Mouse (Mus musculus) testis, adult 2 months (tissue): ENCODE measurements around the gene Tspan17. TPM values are rescaled to one million over a fixed set of nuclear protein-coding genes. Genes with fewer than 3 reads are reported as not detected.

Experiments used
- H3K27ac ChIP-seq: fragments of 200-500 bp; 2 replicates; pipeline ENCODE4 v1.5.1; 2012; ENCODE audit warnings: low read depth, low read length; ENCODE audit not compliant: control insufficient read depth, insufficient read depth
- H3K27me3 ChIP-seq: fragments of 200-500 bp; 2 replicates; pipeline ENCODE4 v1.6.1; 2012; ENCODE audit warnings: mild to moderate bottlenecking, low read length, moderate library complexity; ENCODE audit not compliant: control insufficient read depth, insufficient read depth
- H3K36me3 ChIP-seq: fragments of 200-500 bp; 2 replicates; pipeline ENCODE4 v1.6.1; 2012; ENCODE audit warnings: mild to moderate bottlenecking, low read length; ENCODE audit not compliant: control insufficient read depth, insufficient read depth
- H3K4me1 ChIP-seq: fragments of 200-500 bp; 2 replicates; pipeline ENCODE4 v1.6.1; 2012; ENCODE audit warnings: low read length; ENCODE audit not compliant: control insufficient read depth, insufficient read depth
- H3K4me3 ChIP-seq: fragments of 200-500 bp; 2 replicates; pipeline ENCODE4 v1.5.1; 2012; ENCODE audit warnings: low read depth, mild to moderate bottlenecking, low read length, moderate library complexity, mixed read lengths; ENCODE audit not compliant: control insufficient read depth
- CTCF ChIP-seq: fragments of 200-500 bp; IDR thresholded peaks from 2 replicates; pipeline ENCODE4 v1.5.1; 2012; ENCODE audit warnings: low read depth, mild to moderate bottlenecking, inconsistent platforms, low read length, moderate library complexity; ENCODE audit not compliant: control insufficient read depth, insufficient read depth, insufficient replicate concordance
- POLR2A ChIP-seq: fragments of 200-500 bp; IDR thresholded peaks from 2 replicates; pipeline ENCODE4 v1.6.1; 2012; ENCODE audit warnings: low read depth, mild to moderate bottlenecking, inconsistent platforms, low read length, moderate library complexity; ENCODE audit not compliant: control insufficient read depth
- polyA plus RNA-seq: library from polyadenylated mRNA; depleted of rRNA; stranded (reverse); fragments of >200 nt; gene quantifications from 2 replicates; pipeline ENCODE4 v1.2.3, GENCODE M21; 2012

Gene Tspan17
- polyA plus RNA-seq, 1 experiment = 14.3 TPM

DNA sequence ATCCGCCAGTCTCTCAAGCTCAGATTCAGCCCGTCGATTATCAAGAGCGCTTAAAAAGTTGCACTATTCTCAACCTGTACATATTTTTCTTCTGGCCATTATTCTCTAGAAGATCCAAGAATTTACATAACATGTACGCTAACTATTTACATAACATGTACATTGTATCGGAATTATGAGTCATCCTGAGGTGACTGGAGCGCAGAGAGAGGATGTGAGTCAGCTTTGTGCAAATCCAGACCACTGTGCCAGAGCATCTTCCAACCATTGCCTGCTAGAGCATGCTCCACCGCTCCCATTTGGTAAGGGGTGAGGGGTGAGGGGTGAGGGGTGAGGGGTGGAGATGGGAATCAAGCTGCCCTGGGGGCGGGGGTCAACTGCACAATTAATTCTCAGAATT lies 24.2 kb downstream of the Tspan17 start:
- no peak for TF ChIP-seq CTCF
- no peak for TF ChIP-seq POLR2A
- Histone ChIP-seq H3K36me3 (no peaks in the 10 kb centered on the region), H3K27me3 (no peaks in the 10 kb centered on the region), H3K27ac (no peak overlapping the region), H3K4me1 (no peaks in the 10 kb centered on the region), H3K4me3 (no peak overlapping the region)

DNA sequence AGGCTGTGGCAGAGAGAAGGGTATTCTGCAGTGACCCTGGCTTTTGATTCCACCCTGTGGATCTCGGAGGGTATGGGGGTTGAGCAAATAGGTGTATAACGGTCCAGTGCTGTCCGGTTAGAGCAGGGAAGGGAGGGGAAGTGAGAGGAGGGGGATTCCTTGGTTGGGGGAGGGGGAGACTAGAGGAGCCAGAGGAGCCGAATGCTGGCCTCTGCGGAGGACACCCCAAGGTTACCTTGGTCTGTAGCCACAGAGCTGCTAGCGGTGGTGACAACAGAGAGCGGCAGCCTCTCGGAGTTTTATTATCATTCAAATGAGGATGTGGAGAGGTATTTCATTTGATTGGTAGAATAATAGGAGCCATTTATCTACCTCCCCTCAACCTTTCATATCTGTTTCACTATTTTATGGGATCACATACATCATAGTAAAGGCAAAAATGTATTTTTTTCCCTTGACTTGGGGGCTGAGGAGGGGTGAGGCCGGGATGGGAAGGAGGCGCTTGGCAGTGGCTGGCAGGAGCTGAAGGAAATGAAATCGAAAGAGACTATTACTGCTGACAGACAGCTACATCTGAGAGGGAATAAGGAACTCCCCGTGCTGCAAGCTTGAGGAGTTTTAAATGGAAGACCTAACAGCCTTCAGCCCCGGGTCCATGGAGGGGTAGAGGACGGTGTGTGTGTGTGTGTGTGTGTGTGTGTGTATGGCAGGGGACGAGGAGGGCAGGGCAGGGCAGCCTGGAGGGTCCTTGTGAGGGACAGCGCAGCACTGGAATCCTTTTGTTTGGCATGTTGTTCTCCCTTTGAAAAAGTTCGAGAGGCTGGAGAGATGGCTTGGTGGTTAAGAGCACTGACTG lies 29.4 kb downstream of the Tspan17 start:
- no peak overlapping the region for H3K4me3 ChIP-seq
- TF ChIP-seq CTCF (no peak), POLR2A (no peak)
- no peak overlapping the region for H3K27ac ChIP-seq
- no peaks in the 10 kb centered on the region for H3K36me3 ChIP-seq
- H3K4me1 ChIP-seq = no peaks in the 10 kb centered on the region
- H3K27me3 ChIP-seq = no peaks in the 10 kb centered on the region

DNA sequence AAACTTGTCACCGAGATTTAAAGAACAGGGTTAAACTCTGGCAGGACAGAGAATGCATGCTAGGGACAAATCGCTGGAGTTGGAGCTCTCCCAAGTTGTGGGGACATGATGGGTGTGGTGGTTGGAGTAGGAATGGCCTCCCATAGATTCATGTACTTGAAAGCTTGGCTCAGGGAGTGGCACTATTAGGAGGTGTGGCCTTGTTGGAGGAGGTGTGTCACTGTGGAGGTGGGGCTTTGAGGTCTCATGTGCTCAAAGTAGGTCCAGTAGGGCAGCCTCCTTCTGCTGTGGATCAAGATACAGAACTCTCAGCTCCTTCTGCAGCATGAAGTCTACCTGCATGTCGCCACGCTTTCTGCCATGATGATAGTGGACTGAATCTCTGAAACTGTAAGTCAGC lies 31.9 kb downstream of the Tspan17 start:
- Histone ChIP-seq H3K4me3 (no peak overlapping the region), H3K4me1 (peaks cover 7% of the 10 kb centered on the region), H3K36me3 (no peaks in the 10 kb centered on the region), H3K27ac (no peak overlapping the region), H3K27me3 (no peaks in the 10 kb centered on the region)
- TF ChIP-seq POLR2A (no peak), CTCF (no peak)

DNA sequence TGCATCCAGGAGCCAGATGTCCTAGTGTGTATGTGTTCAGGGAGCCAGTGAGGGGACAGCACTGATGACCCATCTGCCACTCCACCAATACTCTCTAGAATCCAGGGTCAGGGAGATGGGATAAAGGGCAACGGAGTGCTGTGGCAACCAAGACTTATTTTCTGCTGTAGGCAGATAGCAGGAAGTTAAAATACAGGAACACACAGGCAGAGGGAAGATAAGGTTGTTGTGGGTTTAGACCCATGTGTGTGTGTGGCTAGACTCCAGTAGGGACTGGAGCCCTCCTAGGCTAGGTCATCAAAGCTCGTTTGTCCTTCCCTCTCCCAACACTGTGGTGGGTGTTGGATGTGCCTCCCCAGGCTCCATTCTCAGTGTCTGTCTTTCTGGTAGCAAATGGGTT lies 32.8 kb downstream of the Tspan17 start:
- H3K4me3 ChIP-seq = no peak overlapping the region
- peaks cover 7% of the 10 kb centered on the region for H3K4me1 ChIP-seq
- H3K27ac ChIP-seq = no peak overlapping the region
- TF ChIP-seq CTCF (no peak), POLR2A (no peak)
- no peaks in the 10 kb centered on the region for H3K27me3 ChIP-seq
- no peaks in the 10 kb centered on the region for H3K36me3 ChIP-seq

DNA sequence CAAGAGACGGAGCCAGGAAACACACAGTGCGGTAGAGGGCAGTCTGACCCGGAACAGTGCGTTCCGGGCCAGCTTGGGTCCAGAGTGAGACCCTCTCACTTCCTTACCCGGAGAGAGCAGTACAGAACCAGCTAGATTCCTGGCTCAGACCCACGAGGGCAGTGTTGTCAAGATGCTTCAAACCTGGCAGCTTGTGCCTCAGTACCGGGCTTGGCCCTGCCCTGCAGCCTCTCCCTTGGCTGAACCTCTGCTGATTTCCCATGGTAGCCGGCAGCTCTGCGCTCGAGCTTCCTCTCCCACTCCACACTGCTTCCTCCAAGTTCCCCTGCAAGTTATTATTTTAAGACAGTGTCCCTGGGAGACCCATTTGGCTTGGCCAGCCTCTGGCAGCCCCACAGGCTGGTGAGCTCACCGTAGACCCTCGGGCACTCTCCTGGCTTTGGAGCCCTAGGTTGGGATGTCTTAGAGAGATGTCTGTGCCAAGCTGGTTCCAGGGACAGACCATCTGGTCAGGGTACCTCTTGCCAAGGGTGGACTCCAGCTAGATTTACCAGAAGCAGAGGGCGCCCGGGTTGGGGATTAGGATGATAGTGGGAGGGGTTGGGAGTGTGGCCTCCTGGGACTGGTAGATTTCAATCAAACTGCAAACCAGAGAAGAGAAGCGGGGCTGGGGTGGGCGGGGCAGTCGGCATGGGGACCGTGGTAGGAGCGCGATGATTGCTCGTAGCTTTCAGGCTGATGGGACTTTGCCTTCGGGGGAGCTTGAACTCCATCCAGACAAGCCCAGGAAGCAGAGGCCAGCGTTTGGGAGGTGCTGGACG lies 35.1 kb downstream of the Tspan17 start:
- Histone ChIP-seq H3K36me3 (no peaks in the 10 kb centered on the region), H3K27ac (no peak overlapping the region), H3K4me1 (peaks cover 9% of the 10 kb centered on the region), H3K4me3 (no peak overlapping the region; the same call in 1 of the 2 replicates), H3K27me3 (no peaks in the 10 kb centered on the region)
- no peak for TF ChIP-seq POLR2A
- no peak for TF ChIP-seq CTCF

DNA sequence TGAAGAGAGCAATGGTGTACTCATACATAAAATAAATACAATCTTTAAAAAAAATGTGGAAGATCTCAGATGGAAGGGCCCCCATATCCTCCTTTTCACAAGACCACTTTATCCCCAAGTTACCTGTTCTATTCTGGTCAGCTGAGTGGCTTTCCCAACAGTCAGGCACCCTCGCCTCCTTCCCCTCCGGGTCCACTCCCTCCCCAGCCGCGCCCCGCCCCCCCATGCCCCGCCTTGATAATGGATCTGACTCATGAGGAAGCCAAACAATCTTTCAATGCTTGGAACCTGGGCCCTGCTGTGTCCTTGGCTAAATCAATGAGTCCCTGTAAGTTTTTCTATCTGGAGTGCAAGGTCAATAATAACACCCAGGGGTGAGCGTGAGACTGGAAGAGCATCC lies 38.8 kb downstream of the Tspan17 start:
- no peak for TF ChIP-seq CTCF
- no peak for TF ChIP-seq POLR2A
- no peak overlapping the region for H3K4me3 ChIP-seq
- no peaks in the 10 kb centered on the region for H3K36me3 ChIP-seq
- H3K27me3 ChIP-seq = no peaks in the 10 kb centered on the region
- H3K27ac ChIP-seq = no peak overlapping the region
- H3K4me1 ChIP-seq = peaks cover 9% of the 10 kb centered on the region

DNA sequence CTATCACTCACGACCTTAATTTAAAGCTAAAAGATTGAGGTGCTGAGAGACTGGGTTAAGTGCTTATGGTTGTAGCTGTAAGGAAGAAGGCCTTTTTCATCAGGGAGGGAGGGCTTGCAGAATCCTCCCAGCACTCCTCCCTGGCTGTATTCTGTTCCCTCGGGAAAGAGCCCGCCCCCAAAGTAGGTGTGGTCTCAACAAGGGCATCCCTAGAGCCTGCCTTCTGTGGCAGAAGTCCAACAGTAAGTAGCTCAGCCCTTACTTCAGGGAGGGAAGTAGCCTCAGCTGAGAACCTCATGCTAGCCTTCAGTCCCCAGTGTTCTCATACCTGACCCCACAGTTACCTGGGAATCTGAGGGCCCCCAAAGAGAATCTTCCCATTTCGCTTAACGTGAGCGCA lies 39.3 kb downstream of the Tspan17 start:
- no peak overlapping the region for H3K27ac ChIP-seq
- no peaks in the 10 kb centered on the region for H3K36me3 ChIP-seq
- TF ChIP-seq CTCF = no peak
- no peak for TF ChIP-seq POLR2A
- peaks cover 9% of the 10 kb centered on the region for H3K4me1 ChIP-seq
- no peaks in the 10 kb centered on the region for H3K27me3 ChIP-seq
- no peak overlapping the region for H3K4me3 ChIP-seq
